Mouse (Mus musculus) small intestine, adult 2 months (tissue): ENCODE data around the gene Skap2.

Experiments
- CTCF ChIP-seq: fragments of 200-500 bp; IDR thresholded peaks from 2 replicates; pipeline ENCODE4 v1.5.1; 2012; ENCODE audit warnings: low read depth, mild to moderate bottlenecking, control low read depth, inconsistent platforms, low read length, moderate library complexity, mixed read lengths; ENCODE audit not compliant: insufficient replicate concordance, insufficient read length; ENCODE audit errors: extremely low read depth
- POLR2A ChIP-seq: fragments of 200-500 bp; IDR thresholded peaks from 2 replicates; pipeline ENCODE4 v1.6.1; 2012; ENCODE audit warnings: low read depth, mild to moderate bottlenecking, control low read depth, inconsistent platforms, low read length, moderate library complexity

DNA sequence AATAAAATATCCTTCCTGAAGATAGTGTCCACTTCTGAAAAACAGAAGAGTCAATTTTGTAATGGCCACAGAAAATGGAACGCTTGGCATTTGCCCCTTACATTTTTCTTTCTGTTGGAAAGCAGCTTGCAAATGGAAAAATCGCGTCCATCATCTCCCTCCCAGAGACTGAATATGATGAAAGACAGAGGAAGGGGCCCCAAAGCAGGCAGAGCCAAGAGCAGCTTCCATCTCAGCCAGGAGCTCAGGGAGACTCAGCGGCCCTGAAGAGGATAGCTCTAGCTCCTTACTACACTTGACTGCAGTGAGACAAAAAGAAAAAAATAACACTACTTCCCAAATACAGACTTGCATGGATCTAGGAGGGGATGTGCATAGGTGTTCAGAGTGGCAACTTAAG is 122.5 kb downstream of the Skap2 start:
- TF ChIP-seq POLR2A (no peak), CTCF (no peak)
